ENCODE assay signal across 8 mouse cellular contexts in genomic region chr2:83644276-83645252, GRCm38 (mm10). TPM values are rescaled to one million over a fixed set of nuclear protein-coding genes. Genes with fewer than 3 reads are reported as not detected.
A peak's percentile ranks its signal among the peaks of the same experiment; 100 is the strongest.
DNase-seq lines count a peak whose midpoint lies in the region; ATAC-seq lines count a peak whose summit lies in the region.

Zc3h15 (plus strand) TSS chr2:83644435.

- peaks cover 49% of the 10 kb centered on the region for H3K79me2 ChIP-seq in macrophage (ENCODE audit: inconsistent target)

- ATAC-seq in hindbrain, embryonic 16.5 days = peak; percentile 100

- H3K4me2 ChIP-seq in hindbrain, embryonic 16.5 days (ENCODE audit: low read length) = peak within 1 kb of the TSS; percentile 80

- DNase-seq in WW6 (ENCODE audit: low read depth, low spot score) = peak; percentile 82
- DNase-seq in cerebellum, postnatal 4 days (ENCODE audit: low spot score in 2 of 2) = peak; percentile 85 to 94
- DNase-seq in gastrocnemius, adult 18-20 months (ENCODE audit: low spot score) = peak; percentile 92
- peak; percentile 93 to 95 for DNase-seq in left cerebral cortex, adult 18-20 months (ENCODE audit: low spot score in 2 of 2)
- peak; percentile 94 for DNase-seq in right cerebral cortex, adult 18-20 months
- peak; percentile 61 for DNase-seq in urinary bladder, postnatal 10 days (ENCODE audit: low spot score)

- H3K9me3 ChIP-seq in hindbrain, embryonic 16.5 days (ENCODE audit: control insufficient read depth, low read length) = no peaks in the 10 kb centered on the region

- H3K9ac ChIP-seq in hindbrain, embryonic 16.5 days (ENCODE audit: low read depth, low read length) = peak within 1 kb of the TSS; percentile 93

- peaks cover 26% of the 10 kb centered on the region for H3K4me1 ChIP-seq in hindbrain, embryonic 16.5 days (ENCODE audit: control insufficient read depth, insufficient read depth, low read depth, low read length)

- no peaks in the 10 kb centered on the region for H3K36me3 ChIP-seq in hindbrain, embryonic 16.5 days (ENCODE audit: control insufficient read depth, insufficient read depth, low read length)
- H3K36me3 ChIP-seq in macrophage (ENCODE audit: inconsistent target) = no peaks in the 10 kb centered on the region

- H3K27ac ChIP-seq in hindbrain, embryonic 16.5 days (ENCODE audit: low read depth, low read length) = peak within 1 kb of the TSS; percentile 91
- H3K27ac ChIP-seq in macrophage = no peak within 1 kb of the TSS; the same call in 1 of the 2 replicates

- peak within 1 kb of the TSS; percentile 98 for H3K4me3 ChIP-seq in hindbrain, embryonic 16.5 days (ENCODE audit: low read length)
- peak within 1 kb of the TSS; percentile 66 for H3K4me3 ChIP-seq in macrophage (ENCODE audit: inconsistent target)

- H3K27me3 ChIP-seq in hindbrain, embryonic 16.5 days (replicated peaks; ENCODE audit: control insufficient read depth, insufficient read depth, low read length) = no peaks in the 10 kb centered on the region

- under 1% methylated on average over 75 of the region's 100 CpGs for WGBS in hindbrain, embryonic 16.5 days
- WGBS in macrophage (ENCODE audit: missing documents) = under 1% methylated on average over 91 of the region's 100 CpGs

RNA-seq across cellular contexts. Expression of gene Zc3h15, which starts in this region (rescaled TPM):
- 10 to 100 TPM; 65.7 to 73.1 TPM for total RNA-seq in gastrocnemius, adult 18-20 months (2021)
- 160 and 171 TPM in 2 replicates for polyA plus RNA-seq in hindbrain, embryonic 16.5 days (2015; fragmentation: Nextera tagmentation; extraction: Ambion mirVana)
- 100 to 1,000 TPM; 142 to 145 TPM for total RNA-seq in left cerebral cortex, adult 18-20 months (2021)
- 100 to 1,000 TPM in 6 of 26 experiments, 10 to 100 TPM in 20; 58.3 to 135 (median 86.7) TPM for total RNA-seq in macrophage (2018; cell fraction: chromatin; rRNA removed)
- 10 to 100 TPM; 54.9 to 88.6 (median 66.0) TPM for total RNA-seq in macrophage (2018; cell fraction: cytosol; rRNA removed)
- 10 to 100 TPM; 43.9 to 98.5 (median 66.4) TPM for total RNA-seq in macrophage (2018; cell fraction: nucleus; rRNA removed)
- polyA plus RNA-seq in macrophage (2018) = 48.3 to 68.3 TPM (median 61.9 TPM) in 3 replicates
